Mouse (Mus musculus) kidney, adult 2 months (tissue): ENCODE measurements around the gene Slc35e3.

Experiments used
- CTCF ChIP-seq: fragments of 200-500 bp; conservative IDR thresholded peaks from 2 replicates; pipeline ENCODE4 v1.5.1; 2011; ENCODE audit warnings: low read depth, mild to moderate bottlenecking, control low read depth, low read length, moderate library complexity, mixed read lengths; ENCODE audit not compliant: insufficient read depth, insufficient read length
- POLR2A ChIP-seq: fragments of 200-500 bp; IDR thresholded peaks from one replicate; pipeline ENCODE4 v1.6.1; 2011; ENCODE audit warnings: low read depth, low read length, control low read depth

- TF ChIP-seq POLR2A (no peak), CTCF (no peak)
These were observed 19.1 kb upstream of the Slc35e3 start for GRCm38 (mm10) chr10:117765116-117765894.
